Mouse (Mus musculus) liver, adult 10 weeks (tissue): ENCODE results near the gene Kif13a. TPM values are rescaled to one million over a fixed set of nuclear protein-coding genes. Genes with fewer than 3 reads are reported as not detected.

ENCODE experiments used
- polyA plus RNA-seq: library from polyadenylated mRNA; stranded (reverse); fragments of 350-450 nt; fragmentation: Illumina TruSeq; extraction: RNeasy Lipid Tissue Mini Kit (QIAGEN cat#74804); gene quantifications from one replicate; pipeline ENCODE4 v1.2.3, GENCODE M21; 2014; ENCODE audit warnings: low read depth, low replicate concordance

Gene Kif13a
- polyA plus RNA-seq: 5.7 TPM

DNA sequence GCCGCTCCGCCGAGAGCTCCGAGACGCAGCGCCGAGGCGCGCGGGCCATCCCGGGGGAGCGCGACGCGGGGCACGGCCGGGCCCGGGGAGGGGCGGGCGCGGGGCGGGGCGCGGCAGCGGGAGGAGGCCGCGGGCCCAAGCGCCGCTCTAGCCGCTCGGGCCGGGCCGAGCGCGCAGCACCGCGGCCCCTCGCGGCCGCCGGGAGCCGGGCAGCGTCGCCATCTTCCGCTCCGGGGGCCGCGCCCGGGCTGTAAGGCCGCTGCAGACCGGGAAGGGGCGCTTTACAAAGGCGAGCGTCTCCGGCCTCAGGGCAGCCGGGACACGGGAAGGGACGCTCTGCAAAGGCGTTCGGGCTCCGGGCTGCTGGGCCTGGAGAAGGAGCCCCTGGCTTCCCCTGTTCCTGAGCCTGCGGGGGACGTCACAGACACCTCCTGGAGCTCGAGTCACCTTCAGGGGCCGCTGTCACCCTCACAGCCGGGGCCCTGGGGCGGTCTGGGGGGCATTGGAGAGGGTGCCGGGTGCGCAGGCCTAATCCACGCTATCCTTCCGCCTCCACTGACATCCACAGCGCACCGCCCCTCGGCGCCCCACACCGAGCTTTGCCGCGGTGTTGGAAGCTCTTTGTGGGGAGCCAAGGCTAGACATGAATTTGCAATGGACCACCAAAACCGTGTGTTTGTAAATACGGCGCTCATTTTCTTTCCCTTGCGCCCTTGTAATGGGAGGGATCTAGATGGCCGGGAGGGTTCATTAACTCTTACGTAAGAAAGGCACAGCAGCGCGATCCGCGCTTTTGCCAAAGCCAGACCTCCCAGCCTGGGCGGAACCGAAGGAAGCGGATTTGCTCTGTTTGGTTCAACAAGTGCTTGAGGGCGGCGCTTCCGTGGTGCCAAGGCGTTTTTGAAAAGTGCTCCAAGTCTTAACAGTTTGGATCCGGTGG is at the start of gene Kif13a:
Gene Kif13a, minus strand, starts transcription at position 149 of the 940 bp plus-strand sequence.

DNA sequence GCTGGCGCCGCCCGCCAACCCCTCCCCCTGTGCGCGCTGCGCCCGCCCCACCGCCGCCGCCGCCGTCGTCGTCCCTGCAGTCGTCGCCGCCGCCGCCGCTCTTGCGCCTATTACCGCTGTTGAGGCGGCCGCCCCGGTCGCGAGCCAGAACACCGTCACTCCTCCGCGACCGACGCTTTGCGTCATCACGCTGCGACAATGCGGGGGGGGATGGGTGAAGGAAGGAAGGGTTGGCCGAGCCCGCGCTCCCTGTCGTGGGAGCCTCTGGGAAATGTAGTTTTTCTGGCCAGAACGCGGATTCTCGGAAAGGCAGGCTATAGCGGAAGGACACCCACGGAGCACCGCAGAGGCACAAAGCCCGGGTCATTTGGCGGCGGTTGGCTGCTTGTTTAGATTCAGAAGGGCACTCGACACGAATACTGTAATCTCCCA is 201.8 kb downstream of the Kif13a start, which contains the start of gene Nup153:
Gene Nup153, minus strand, starts transcription at position 104 of the 432 bp plus-strand sequence.

Other genes starting within 250 kb of the Kif13a start
- gene Nup153, start 201.9 kb downstream of the Kif13a start, polyA plus RNA-seq: 23.2 TPM
- 1.4 TPM for gene Nhlrc1, start 85.0 kb upstream of the Kif13a start, polyA plus RNA-seq
- 52.0 TPM for gene Kdm1b, start 113.6 kb upstream of the Kif13a start, polyA plus RNA-seq
- 111 TPM for gene Tpmt, start 114.9 kb upstream of the Kif13a start, polyA plus RNA-seq
- gene Dek, start 176.3 kb upstream of the Kif13a start, polyA plus RNA-seq: 124 TPM
- gene Rnf144b, start 192.8 kb upstream of the Kif13a start, polyA plus RNA-seq: 37.3 TPM